Mouse (Mus musculus): ENCODE data around the gene Pcdh19. TPM values are rescaled to one million over a fixed set of nuclear protein-coding genes. Genes with fewer than 3 reads are reported as not detected.
"Not testable (repeated sequence)": the region's sequence is repeated elsewhere in the genome, so short reads cannot be mapped to it uniquely, and the experiment has no call there.

The Pcdh19 gene
- 10 to 100 TPM; 15.5 to 19.1 TPM for total RNA-seq (2021)
- long read RNA-seq, experiment 1, full-length matches to known transcripts, result 1 of 10 reads
- long read RNA-seq, experiment 1, partial matches to known transcripts, result 0 of 10 reads
- long read RNA-seq, experiment 1, other reads (novel, unspliced or antisense), result 9 of 10 reads
- long read RNA-seq, experiment 2, full-length matches to known transcripts, result 5 of 7 reads
- long read RNA-seq, experiment 2, partial matches to known transcripts, result 0 of 7 reads
- long read RNA-seq, experiment 2, other reads (novel, unspliced or antisense), result 2 of 7 reads

DNA sequence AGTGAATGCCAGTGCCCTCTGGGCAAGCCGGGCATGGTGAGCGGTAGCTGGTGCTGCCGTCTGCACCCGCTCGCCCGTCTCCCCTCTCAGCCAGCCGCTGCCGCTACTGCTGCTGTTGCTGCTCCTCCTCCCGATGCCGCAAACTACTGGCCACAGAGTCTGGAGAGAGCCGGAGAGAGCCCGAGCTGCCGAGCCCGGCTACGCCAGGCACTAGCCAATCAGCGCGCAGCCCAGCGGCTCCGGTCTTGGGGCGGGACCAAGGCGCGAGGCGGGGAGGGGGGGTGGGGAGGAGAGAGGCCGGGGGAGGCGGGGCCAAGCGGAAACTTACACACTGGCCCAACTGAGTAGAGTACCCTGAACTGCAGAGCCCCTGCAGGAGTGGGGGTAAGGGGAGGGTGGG, at the start of gene Pcdh19:
Gene Pcdh19, minus strand, starts transcription at position 148 of the 400 bp plus-strand sequence.
- intact Hi-C loops (cut with DNase I), result no loop called here
- peak; percentile 78 to 83 for DNase-seq

DNA sequence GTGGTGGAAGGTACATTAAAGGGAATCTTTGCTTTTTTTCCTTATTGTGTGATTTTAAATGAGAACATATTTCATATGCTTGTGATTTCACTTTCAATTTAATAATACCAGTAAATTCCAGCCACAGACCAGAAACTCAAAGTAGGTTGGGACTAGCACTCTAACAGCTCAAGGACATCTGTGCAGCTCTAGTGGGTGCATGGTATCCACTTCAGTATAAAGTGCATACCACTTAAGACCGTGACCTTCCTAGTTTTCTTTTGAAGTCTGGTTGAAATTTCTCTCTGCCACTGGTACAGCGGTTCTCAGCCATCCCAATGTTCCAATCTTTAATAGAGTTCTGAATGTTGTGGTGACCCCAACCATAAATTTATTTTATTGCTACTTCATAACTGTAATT, 47.1 kb upstream of the Pcdh19 start:
- intact Hi-C loops (cut with DNase I), result loop anchor here (5.0 kb wide), 1 partner anchor 136 kb away; no protein-coding TSS in a partner anchor
- DNase-seq, result no peak

DNA sequence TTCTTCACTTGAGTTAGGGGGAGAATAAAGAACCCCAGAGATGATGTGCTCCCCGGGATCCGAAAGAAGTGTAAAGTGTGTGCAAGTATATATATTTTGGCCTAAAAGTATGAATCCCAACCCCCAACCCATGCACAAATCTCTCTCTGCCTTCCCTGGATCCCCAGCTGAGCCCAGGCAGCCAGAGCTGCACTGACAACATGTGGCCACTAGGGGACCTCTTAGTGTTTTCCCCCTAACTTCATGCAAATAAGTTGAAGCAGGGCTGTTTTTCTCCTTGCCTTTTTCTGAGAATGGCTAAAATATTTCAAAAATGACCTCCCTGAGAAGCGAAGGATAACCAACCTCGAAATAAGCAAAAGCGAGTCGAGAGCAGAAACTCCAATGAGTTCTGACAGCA, 46.2 kb upstream of the Pcdh19 start:
- DNase-seq, result peak; percentile 30 to 58
- intact Hi-C loops (cut with DNase I), result loop anchor here (5.0 kb wide), 1 partner anchor 137 kb away; no protein-coding TSS in a partner anchor

DNA sequence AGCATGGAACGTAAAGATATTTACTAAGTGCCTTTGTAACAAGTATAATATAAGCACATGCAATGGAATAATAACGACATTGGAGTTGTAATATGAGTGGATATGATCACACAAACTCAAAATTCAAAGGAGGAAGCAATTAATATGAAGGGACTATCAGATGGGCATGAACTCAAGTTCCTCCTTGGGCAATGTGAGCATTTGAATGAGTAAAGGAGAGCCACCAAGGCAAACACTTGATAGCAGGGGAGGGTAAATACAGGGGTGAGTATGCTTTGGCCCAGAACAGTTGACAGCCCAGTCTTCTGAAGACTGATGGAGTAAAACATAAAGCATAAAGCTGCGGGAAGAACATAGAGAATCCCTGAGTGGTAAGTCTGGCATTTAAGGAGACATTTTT, 32.7 kb upstream of the Pcdh19 start:
- intact Hi-C loops (cut with DNase I), result no loop called here
- no peak for DNase-seq

DNA sequence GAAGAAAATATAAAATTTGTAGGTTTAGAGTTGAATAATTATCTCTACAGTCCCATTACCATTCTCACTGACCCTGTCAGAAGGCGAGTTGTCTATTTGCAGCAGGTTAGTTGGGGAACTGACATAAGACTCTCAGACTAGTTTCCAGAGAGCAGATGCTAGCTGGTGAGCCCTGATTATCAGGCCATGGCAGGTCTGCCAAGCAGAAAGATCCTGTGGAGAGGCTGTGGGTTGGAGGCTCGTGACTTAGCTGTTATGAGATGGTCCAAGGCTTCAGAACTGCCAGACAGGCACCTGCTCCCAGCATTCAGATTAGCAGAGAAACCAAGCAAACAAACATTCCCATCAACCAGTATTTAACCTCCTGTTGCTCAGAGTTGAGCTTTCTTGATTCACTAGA, 21.8 kb upstream of the Pcdh19 start:
- intact Hi-C loops (cut with DNase I), result no loop called here

DNA sequence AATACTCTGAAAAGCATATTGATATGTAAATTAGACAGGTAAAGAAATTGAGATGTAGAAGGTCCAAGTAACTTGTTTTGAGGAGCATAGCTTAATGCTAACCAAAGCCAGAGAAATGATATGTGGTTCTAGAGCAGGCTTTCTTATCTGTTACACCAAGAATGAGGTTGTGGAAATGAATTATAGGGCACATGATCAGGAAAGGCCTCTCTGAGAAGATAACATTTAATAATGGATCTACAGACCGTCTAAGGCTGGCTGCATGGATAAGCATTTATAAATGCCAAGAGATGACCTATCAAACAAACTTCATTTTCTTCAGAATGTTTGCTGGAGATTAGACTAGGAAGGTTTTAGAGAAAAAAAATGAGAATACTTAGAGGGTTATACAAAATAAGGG, 14.1 kb upstream of the Pcdh19 start:
- intact Hi-C loops (cut with DNase I), result no loop called here
- no peak for DNase-seq

More for the DNA sequence above, 21.8 kb upstream of the Pcdh19 start:
- no peak for DNase-seq

DNA sequence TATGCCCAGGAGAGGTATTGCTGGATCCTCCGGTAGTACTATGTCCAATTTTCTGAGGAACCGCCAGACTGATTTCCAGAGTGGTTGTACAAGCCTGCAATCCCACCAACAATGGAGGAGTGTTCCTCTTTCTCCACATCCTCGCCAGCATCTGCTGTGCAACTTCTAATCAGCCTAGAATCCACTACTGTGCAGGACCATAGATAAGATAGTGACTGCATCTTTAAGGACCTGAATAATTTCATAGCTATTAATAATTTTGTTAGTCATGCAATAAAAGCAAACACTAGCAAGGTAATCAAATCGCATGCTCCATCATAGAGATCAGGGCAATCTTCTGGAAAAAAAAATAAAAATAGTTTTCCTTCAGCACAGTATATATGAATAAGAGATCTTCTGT, 9.1 kb upstream of the Pcdh19 start:
- intact Hi-C loops (cut with DNase I), result not testable (repeated sequence)

DNA sequence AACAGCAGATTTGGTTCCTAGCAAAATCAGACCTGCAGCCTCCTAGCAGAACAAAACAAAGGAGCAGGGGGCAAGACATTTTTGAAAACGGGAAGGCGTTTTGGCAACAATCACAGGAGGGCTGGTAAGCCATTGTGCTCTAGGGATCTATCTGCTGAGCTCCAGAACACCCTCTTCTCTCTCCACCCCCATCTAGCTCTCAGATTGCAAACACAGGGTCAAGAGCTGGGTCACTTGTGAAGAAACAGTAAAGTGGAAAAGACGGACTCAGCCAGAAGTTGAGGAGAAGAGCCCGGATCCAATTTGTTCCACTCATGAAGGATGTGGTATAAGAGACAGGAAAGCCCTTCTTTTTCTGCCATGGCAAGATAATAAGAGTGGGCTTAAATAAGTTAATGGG, 7.7 kb upstream of the Pcdh19 start:
- intact Hi-C loops (cut with DNase I), result no loop called here
- no peak for DNase-seq

More for the DNA sequence above, 9.1 kb upstream of the Pcdh19 start:
- DNase-seq, result not testable (repeated sequence)

DNA sequence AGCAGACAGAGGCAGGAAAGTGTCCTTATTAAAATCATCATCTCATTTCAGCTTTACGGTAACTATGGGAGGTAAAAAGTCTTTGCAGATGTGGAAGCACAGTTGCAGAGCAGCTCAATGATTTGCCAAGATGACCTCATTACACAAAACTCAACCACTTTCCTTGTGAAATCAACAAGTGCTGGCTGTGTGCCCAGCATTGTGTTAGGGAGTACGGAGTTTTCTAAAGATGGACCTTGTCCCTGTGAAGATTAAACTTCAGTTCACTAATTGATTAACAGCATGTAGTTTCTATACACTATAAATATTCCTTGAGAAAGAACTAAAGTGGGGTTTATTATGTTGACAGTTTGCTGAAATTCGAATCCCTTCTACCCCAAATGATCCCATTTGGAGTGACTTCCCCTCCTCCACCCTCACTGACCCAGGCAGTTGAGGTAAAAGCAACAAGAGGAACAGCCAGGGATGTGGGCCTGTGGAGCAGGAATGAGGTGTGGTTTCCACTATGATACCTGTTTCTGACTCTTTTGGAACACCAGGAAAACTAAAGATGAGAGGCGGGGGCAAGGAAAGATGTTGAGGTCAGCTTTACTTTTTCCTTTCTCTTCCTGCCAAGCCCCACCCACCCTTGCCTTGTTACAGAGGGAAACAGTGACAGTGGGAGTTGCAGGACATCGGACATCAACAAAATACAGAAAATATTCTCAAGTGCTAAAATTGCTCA, 4.4 kb upstream of the Pcdh19 start:
- intact Hi-C loops (cut with DNase I), result no loop called here

DNA sequence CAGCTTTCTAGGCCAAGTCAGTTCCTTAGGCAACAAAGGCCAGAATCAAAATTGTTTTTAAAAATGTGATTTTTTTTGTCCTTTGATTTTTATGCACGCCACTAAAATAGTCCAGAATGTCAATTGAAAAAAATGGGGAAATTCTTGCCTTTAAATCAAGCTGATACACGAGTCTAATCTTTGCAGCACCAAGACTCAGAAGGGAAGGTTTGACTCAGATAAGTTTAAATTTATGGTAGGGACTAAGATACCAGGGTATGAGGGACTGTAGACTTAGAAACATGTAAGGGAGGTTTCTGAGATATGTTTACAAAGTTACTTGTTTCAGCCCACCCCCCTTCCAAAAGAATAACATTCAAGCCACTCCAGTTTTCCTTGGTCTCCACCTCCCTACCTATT, 3.6 kb upstream of the Pcdh19 start:
- no peak for DNase-seq
- intact Hi-C loops (cut with DNase I), result no loop called here

More for the DNA sequence above, 4.4 kb upstream of the Pcdh19 start:
- DNase-seq, result peak; percentile 56 to 68

DNA sequence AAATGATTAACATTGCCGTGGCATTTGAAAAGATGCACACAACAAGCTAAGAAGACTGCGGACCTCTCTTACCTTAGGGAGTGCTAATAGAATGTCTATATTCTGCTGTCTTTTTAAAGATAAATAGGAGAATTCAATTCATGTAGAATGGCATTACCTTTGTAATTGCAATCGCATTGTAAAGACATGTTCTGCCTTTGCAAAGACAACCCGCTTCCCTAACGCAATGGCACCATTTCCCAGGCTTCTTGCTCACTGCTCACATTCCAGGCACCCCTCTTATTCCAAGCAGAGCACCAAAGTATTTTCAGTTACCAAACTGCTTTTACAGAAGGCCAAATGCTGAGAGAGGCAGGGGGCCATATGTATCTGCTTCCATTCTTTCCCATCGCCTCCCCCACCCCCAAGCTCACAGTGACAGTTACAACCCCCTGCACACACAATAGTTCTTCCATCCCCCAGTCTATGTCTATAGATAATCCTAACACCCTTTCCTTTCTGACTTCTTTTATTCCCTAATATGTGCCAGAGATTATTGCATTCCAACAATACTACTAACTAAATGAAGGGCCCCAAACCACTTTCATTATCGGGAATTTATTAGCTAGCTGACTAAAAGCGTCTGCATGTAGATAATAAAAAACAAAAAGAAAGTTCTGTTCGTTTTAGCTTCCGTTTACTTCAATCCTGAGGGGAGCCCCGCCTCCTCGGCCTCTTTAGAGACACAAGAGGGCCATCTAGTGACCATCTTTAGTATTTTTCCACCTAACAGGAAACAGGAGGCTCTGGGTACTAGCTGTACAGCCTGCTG, 3.0 kb upstream of the Pcdh19 start:
- DNase-seq, result peak; percentile 42 to 71
- intact Hi-C loops (cut with DNase I), result no loop called here

DNA sequence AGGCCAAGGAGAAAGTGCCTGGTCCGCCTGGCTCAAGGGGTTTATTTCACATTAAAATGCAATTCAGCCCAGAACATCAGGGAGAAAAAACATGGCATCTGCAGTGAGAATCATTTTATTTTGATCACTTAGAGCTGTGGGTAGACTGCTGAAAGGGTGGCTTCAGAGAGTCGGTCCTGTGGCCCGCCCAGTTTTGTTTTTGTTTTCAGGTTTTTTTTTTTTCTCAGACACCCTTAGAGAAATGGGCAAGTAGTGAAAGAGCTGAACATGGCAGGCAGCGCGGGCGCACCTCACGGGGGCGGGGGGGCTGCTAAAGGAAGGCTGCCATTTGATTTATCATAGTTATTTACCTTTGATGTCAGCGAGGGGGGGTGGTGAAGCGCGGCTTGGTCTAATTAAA, 2.0 kb upstream of the Pcdh19 start:
- peak in 1 of 2 experiments; percentile 1 for DNase-seq
- intact Hi-C loops (cut with DNase I), result no loop called here

DNA sequence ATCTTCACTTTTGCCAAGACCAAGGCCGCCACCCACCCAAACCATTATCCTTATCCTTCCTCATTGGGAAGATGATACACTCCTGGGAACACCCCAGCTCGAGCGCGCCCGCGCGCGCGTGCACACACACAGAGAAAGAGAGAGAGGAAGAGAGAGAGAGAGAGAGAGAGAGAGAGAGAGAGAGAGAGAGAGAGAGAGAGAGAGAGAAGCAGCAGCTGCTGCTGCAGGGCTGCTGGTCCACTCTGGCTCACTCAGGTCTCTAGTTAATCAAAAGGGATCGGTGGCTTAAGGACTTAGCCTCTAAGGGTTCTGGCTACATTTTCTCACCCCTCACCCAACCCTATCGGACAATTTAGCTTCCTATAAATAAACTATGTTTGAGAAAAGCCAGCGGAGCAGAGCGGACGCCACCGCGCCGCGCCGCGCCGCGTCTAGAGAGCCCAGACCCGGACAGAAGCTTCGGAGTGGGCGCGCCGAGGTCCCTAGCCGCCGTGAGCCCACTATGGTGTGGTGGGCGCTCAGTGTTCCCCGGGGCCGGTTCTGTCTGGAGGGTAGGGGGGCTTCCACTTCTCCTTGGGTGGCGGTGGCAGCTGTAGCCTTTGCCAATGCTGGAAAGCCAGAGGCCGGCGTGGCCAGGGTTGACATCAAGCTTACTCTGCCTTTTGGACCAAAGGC, 926 bp upstream of the Pcdh19 start:
- intact Hi-C loops (cut with DNase I), result no loop called here
- DNase-seq, result peak; percentile 16 to 22

DNA sequence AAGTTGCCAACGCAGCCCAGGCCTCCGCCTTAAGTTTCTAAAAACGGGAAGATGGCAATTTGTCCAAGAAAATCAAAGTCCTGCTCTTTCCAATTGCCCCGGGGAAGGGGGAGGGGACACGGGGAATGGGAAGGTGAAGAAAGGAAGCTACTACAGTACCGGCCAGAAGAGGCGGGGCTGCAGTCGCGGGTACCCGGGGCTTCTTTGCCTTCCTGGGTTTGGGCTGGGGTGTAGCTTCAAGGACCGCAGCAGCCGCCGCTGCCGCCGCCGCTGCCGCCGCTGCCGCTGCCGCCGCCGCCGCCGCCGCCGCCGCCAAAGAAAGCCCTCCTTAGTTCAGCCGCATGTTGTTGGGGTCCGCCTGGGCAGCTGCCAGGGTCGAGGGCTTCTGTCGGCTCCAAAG, 631 bp downstream of the Pcdh19 start:
- peak; percentile 17 to 19 for DNase-seq
- intact Hi-C loops (cut with DNase I), result no loop called here

DNA sequence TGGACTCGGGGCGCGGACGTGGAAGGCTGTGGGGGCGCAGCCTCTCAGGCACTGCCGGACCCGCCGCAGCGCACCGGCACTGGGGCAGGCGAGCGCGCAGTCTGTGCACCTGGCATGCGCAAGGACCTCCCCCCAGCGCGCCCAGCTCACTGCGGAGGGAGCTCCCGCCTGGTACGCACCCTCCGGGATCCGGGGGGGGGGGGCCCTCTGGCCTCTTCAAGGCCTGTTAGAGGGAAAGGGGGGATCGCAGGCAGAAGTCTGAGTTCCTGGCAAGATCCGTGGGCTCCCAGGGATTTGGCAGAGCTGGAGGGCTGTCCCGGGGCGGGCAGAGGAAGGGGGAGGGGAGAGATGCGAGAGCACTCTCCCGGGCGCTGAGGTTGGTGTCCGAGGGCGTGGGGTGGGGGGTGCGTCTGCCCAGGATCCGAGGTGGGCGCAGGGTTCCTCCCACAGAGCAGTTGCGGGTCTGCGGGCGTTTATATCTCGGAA, 1.1 kb downstream of the Pcdh19 start:
- intact Hi-C loops (cut with DNase I), result no loop called here
- DNase-seq, result peak; percentile 14 to 32

DNA sequence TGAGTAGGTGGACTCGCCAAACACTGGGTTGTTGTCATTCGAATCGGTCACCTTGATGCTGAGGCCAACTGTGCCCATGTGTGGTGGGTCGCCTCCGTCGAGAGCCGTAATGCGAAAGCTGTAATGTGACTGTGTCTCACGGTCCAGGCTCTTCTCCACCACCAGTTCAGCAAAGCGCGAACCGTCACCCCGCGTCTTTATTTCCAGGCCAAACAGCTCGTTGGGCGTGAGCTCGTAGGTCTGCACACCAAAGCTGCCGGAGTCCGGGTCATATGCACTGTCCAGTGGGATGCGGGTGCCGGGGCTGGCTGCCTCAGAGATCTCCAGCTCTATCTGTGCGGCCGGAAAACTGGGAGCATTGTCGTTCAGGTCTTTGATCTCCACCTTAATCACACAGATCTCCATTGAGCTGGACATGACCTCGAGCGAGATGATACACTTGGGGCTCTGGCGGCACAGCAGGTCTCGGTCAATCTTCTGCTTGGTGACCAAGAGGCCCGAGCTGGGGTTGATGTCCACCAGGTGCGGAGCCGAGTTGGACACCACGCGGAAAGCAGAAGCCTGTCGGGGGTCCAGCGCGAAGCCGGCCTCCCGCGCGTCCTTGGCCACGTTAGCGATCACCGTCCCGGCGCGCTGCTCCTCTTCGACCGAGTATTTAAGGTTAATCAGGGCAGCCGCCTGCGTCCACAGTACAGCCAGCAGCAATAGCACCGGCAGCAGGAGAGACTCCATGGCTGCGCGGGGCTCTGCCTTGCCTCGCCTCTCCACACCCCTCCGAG, 2.1 kb downstream of the Pcdh19 start:
- DNase-seq, result peak in 1 of 2 experiments; percentile 10
- intact Hi-C loops (cut with DNase I), result no loop called here

DNA sequence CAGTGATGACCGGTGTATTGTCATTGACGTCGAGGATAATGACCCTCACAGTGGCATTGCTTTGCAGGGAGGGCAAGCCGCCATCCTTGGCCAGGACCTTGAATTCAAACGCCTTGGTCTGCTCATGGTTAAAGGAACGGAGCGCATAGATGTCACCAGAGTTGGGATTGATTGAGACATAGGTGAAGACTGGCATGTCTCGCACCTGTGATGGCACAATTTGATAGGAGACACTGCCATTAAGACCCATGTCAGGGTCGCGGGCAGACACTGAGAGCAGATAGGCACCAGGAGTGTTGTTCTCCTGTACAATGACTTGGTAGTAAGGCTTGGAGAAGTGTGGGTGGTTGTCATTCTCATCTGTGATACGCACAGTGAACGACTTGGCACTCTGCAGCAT, 3.2 kb downstream of the Pcdh19 start:
- intact Hi-C loops (cut with DNase I), result no loop called here

DNA sequence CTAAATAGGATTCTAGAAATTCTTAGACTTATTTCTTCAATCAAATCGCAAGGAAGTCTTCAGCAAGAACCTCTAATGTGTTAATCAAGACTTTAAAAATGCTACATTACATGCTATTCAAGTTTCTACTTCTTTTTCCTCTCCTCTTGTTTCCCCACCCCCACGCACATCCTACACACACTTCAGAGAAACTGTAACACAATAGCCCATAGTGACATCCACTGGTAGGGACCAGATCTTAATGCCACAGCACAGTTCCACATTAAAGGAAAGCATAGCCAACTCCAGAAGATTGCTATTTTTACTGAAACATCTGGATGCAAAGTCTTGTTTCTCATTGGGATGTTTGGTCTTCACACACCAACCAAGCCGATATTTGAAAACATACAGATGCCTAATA, 4.8 kb downstream of the Pcdh19 start:
- intact Hi-C loops (cut with DNase I), result no loop called here
- no peak for DNase-seq

More for the DNA sequence above, 3.2 kb downstream of the Pcdh19 start:
- DNase-seq, result no peak

DNA sequence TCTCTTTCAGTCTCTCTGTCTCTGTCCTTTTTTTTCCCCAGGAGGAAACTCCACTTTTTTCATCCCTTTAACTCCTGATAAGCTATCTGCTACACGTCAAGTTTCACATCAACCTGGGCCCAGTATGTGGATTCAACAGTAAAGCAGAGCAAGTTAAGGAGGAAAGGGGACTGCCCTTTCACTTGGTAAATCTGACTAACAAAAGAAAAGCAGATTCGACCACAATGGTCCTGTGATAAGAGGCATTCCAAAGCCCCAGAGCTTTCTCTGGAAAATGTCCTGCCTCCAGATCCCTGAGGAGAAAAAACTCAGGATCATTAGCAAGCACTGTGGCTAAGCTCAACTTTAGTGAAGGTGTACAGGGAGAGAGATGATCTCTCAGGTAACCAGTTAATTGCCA, 13.7 kb downstream of the Pcdh19 start:
- intact Hi-C loops (cut with DNase I), result no loop called here
- no peak for DNase-seq

DNA sequence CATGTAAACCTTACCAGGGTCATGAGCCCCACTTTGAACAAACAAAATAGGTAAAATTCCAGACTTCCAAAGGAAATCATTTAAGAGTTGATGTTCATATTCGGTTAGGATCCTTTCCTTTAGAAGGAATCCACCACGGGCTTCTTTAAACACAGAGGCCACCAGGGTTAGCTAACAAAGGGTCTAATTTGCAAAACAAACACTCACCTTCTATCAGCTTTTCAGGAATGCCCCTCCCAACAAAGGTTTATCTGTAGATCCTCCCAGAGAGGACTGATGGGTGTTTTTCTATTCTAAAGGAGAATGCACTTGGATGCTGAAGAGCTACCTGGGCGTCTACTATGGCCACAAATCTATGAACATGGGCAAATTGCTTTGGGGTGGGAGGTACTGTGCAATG, 15.0 kb downstream of the Pcdh19 start:
- no peak for DNase-seq
- intact Hi-C loops (cut with DNase I), result no loop called here

All from heart, postnatal 14 days (tissue).